Mouse (Mus musculus) neural tube, embryonic 15.5 days (tissue): ENCODE measurements at regions not wholly inside any gene's neighbourhood (a gene's known extent, or its start where the extent isn't known, plus 50 kb on each side); places are given as distances from the start of the nearest gene placed in this dataset.
A peak's percentile ranks its signal among the peaks of the same experiment; 100 is the strongest.

Source experiments
- ATAC-seq: fragments of 200-750 bp; cut with Nextera tagmentation; 2 replicates; pipeline ENCODE4 v1.8.0; 2017; ENCODE audit warnings: mild to moderate bottlenecking, moderate TSS enrichment, moderate library complexity; ENCODE audit not compliant: low FRiP score
- H3K27ac ChIP-seq: fragments of 300-500 bp; sonication (generic); replicated peaks from 2 replicates; pipeline ENCODE4 v1.5.1; 2015; ENCODE audit warnings: mild to moderate bottlenecking, inconsistent platforms
- H3K27me3 ChIP-seq: fragments of 300-500 bp; sonication (generic); replicated peaks from 2 replicates; pipeline ENCODE4 v1.6.1; 2015; ENCODE audit warnings: inconsistent platforms
- H3K36me3 ChIP-seq: fragments of 300-500 bp; sonication (generic); 2 replicates; pipeline ENCODE4 v1.6.1; 2015; ENCODE audit warnings: inconsistent platforms
- H3K4me1 ChIP-seq: fragments of 300-500 bp; sonication (generic); 2 replicates; pipeline ENCODE4 v1.6.1; 2015; ENCODE audit warnings: inconsistent platforms
- H3K4me2 ChIP-seq: fragments of 300-500 bp; sonication (generic); 2 replicates; pipeline ENCODE4 v1.6.1; 2015; ENCODE audit warnings: inconsistent platforms, mild to moderate bottlenecking, moderate library complexity
- H3K4me3 ChIP-seq: fragments of 300-500 bp; sonication (generic); replicated peaks from 2 replicates; pipeline ENCODE4 v1.5.1; 2015; ENCODE audit warnings: mild to moderate bottlenecking, inconsistent platforms
- H3K9ac ChIP-seq: fragments of 300-500 bp; sonication (generic); replicated peaks from 2 replicates; pipeline ENCODE4 v1.6.1; 2015; ENCODE audit warnings: mild to moderate bottlenecking, inconsistent platforms
- H3K9me3 ChIP-seq: fragments of 300-500 bp; sonication (generic); replicated peaks from 2 replicates; pipeline ENCODE4 v1.6.1; 2016; ENCODE audit warnings: inconsistent platforms
- WGBS: fragments of 180-500 bp; shearing (Covaris S2); methylation state at CpG from one replicate; pipeline ENCODE4 v1.1.7; 2015; ENCODE audit warnings: mixed read lengths; 5-methylcytosine and 5-hydroxymethylcytosine counted together

DNA sequence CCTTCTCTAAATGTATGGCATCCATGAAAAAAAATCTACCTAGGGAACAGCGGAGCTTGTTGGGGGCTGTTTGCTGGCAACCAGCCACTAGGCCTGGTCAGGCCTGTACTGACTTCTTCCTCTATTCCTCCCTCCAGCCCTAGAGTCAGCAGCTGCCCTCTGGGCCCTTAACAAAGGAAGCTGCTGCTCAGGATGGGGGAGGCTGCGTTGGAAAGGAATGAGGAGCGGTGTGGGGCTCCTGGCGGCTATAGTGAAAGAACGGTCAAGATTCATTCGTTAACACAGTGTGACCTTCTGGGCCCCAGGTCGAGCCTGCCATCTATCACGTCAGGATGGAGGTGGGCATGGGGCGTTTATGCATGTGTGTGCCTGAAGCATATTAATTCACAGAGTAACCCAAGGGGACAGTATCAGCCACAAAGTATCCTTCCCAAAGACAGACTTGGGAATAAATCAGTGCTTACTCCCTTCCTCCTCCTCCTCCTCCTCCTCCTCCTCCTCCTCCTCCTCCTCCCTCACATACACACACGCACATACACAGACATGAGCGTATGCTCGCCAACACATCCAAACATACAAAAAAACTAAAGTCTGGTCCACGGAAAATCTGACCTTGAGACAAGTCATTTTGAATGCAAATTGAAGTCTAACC, 202.6 kb downstream of the Sox11 start:
- peak; percentile 61 for ATAC-seq
- Histone ChIP-seq H3K9ac (no peak overlapping the region), H3K4me3 (no peak overlapping the region), H3K4me2 (no peak overlapping the region), H3K4me1 (peaks cover 39% of the 10 kb centered on the region), H3K27me3 (no peaks in the 10 kb centered on the region), H3K27ac (peak overlapping the region; percentile 75), H3K9me3 (no peaks in the 10 kb centered on the region), H3K36me3 (no peaks in the 10 kb centered on the region)
- WGBS = 15% methylated on average over 12 of the region's 13 CpGs

DNA sequence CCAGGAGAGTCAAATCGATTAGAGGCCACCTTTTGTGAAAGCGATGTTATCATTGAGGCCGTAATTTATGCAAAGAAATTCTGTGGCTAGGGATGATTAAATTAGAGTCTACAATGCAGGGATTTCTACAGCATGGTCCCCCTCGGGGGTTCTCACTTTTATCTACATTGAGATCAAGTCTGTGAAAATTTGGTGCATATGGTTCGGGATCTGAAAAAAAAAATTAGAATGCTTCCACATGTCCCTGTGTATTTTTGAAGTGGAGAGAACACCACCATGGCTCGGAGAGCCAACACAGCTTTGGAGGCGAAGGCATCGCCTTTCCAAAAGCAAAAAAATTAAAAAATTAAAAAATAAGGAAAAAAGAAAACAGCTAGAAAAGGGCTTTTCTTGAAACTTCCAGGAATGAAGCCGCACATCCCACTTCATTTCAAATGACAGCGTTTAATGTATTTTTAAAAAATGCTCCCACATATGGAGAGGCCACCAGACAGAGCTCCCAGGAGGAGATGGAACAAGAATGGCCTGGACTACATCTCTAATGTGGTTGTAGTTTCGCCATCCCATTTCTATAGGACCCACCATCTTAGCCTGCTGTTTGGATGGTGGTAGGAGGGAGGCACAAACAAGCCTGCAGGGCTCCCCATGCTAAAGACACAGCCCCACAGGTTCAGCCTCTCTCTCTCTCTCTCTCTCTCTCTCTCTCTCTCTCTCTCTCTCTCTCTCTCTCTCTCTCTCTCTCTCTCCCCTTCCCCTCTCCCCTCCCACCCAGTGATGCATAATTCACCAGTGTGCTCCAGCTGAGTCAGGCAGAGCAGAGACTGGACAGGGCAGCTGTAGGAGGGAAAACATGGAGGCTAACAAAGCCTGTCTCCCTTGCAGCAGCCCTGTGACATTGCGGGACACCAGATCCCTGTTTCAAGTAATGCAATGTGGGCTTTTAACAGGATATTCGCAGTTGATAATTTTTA, 203.4 kb downstream of the Sox11 start:
- H3K27ac ChIP-seq = peak overlapping the region; percentile 75
- H3K9me3 ChIP-seq = no peaks in the 10 kb centered on the region
- H3K4me3 ChIP-seq = no peak overlapping the region
- no peaks in the 10 kb centered on the region for H3K36me3 ChIP-seq
- no peak overlapping the region for H3K9ac ChIP-seq
- no peak overlapping the region for H3K4me2 ChIP-seq
- peaks cover 39% of the 10 kb centered on the region for H3K4me1 ChIP-seq
- H3K27me3 ChIP-seq = no peaks in the 10 kb centered on the region
- 46% methylated on average over 13 of the region's 13 CpGs for WGBS
- peak; percentile 48; the same call in 1 of the 2 replicates for ATAC-seq

DNA sequence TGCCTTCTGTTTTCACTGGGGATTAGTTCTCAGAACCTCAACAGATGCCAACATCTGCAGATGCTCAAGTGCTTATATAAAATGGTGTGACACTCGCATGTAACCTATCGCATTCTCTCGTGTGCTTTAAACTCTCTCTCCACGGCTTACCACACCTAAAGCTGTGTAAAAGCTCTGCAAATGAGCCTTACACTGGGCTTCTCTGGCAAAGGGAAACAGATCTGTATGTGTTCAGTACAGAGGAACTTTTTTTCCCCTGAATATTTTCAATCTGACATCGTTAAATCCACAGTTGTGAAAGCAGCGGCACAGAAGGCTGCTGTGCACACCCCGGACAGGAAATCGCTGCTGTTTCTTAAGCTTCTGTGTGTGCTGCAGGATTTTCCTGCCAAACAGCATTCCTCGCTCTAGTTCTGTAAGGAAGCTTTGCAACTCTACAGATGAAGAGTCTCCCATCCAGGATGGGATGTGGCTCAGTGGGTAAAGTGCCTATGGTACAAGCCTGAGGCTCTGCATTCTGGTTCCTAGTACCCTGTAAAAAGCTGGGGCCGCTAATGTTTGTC, 206.3 kb downstream of the Sox11 start:
- Histone ChIP-seq H3K4me2 (no peak overlapping the region), H3K4me1 (peaks cover 26% of the 10 kb centered on the region), H3K4me3 (no peak overlapping the region), H3K36me3 (no peaks in the 10 kb centered on the region), H3K27ac (peak overlapping the region; percentile 33; the same call in 1 of the 2 replicates), H3K9ac (no peak overlapping the region), H3K9me3 (no peaks in the 10 kb centered on the region), H3K27me3 (no peaks in the 10 kb centered on the region)
- 49% methylated on average over 10 of the region's 10 CpGs for WGBS
- ATAC-seq = no peak

DNA sequence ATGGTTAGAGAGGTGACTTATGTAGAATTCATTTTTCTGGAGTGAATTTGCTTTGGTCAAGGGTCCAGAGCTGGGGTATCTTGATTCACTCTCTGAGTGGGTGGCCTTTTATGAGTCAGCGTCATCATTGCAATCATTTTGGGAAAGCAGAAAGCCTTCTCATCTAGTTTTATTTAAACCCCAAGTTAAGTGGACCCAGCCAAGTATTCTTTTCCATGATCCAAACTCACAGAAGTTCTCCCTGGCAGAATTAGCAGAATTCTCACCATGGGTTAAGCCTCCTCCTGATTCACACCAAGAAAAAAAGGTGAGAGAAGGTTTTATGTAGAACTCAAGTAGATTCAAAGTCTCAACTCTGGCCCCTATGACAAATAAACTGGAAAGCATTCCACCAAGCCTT, 211.8 kb downstream of the Sox11 start:
- H3K4me3 ChIP-seq = no peak overlapping the region
- no peak overlapping the region for H3K27ac ChIP-seq
- H3K9ac ChIP-seq = no peak overlapping the region
- no peaks in the 10 kb centered on the region for H3K27me3 ChIP-seq
- H3K36me3 ChIP-seq = no peaks in the 10 kb centered on the region
- H3K4me1 ChIP-seq = 0 out of 2 replicates have a peak, but pooled peaks cover 7% of the 10 kb centered on the region
- ATAC-seq = no peak
- WGBS = 94% methylated on average over 1 of the region's 1 CpGs
- no peak overlapping the region for H3K4me2 ChIP-seq
- no peaks in the 10 kb centered on the region for H3K9me3 ChIP-seq

DNA sequence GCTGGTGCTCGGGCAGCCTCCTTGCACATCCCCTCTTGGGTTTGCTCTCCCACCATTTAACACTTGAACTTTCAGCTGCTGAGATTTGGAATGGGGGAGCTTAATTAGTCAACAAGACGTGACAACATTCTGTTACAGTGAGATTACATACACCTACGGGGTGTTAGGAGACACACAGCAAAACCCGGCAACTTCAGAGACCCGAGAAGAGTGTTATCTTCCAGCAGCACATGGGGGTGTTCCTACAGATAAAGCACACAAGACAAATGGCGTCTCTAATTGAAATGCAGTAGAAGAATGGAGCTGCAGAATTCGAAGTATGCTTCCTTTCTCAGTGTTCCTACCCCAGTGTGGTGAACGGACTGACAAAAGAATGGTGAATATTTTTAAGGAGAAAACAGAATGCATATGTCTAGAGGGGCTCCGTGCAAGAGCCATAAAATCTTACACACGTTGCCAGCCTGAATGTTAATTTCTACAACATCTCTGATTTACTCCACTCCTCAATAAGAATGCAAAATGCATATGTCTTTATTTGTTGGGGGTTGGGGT, 215.2 kb downstream of the Sox11 start:
- 38% methylated on average over 10 of the region's 10 CpGs for WGBS
- peak overlapping the region; percentile 41; the same call in 1 of the 2 replicates for H3K27ac ChIP-seq
- no peak overlapping the region for H3K9ac ChIP-seq
- no peak for ATAC-seq
- H3K4me2 ChIP-seq = no peak overlapping the region
- H3K36me3 ChIP-seq = no peaks in the 10 kb centered on the region
- no peaks in the 10 kb centered on the region for H3K27me3 ChIP-seq
- H3K4me1 ChIP-seq = 0 out of 2 replicates have a peak, but pooled peaks cover 7% of the 10 kb centered on the region
- H3K9me3 ChIP-seq = no peaks in the 10 kb centered on the region
- no peak overlapping the region for H3K4me3 ChIP-seq

DNA sequence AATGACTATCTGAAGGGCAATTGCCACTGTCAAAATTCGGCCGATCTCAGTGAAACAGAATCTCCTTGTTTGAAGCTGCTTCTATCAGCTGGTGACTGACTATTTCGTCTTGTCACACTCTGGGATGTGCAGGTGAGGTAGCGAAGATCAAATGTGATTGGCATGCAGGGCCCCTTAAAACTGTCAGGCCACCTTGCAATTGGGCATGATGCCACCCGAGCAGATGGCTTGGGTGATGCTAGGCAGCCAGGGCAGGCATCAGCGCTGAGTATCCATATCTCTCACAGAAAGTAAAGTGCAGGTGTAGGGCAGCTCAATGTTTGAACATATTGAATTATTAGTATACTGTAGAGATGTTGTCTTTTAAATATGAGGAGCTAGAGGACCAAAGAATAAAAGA, 223.8 kb downstream of the Sox11 start:
- Histone ChIP-seq H3K4me2 (no peak overlapping the region), H3K4me3 (no peak overlapping the region), H3K4me1 (no peaks in the 10 kb centered on the region), H3K36me3 (no peaks in the 10 kb centered on the region), H3K27me3 (no peaks in the 10 kb centered on the region), H3K9me3 (no peaks in the 10 kb centered on the region), H3K27ac (no peak overlapping the region), H3K9ac (no peak overlapping the region)
- ATAC-seq = no peak
- WGBS = 67% methylated on average over 6 of the region's 6 CpGs

DNA sequence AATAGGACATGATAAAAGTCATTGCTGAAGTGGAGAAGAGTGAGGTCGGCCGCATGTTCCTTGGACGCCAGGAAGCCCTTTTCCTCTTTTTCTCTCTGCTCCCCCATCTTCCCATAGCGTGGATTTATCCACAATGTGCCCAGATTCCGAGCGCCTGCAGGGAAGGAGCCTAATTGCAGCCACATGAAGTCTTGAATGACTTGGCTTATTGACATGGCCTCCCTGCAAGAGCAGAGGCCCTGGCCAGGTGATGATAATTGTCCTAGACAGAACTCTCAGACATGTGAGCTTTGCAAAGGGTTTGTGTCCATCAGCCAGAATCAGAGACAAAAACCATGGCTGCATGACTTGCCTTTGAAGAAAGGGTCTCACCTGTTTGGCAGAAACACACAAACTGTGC, 227.0 kb downstream of the Sox11 start:
- Histone ChIP-seq H3K9ac (no peak overlapping the region), H3K9me3 (no peaks in the 10 kb centered on the region), H3K4me2 (no peak overlapping the region), H3K4me3 (no peak overlapping the region), H3K27me3 (no peaks in the 10 kb centered on the region), H3K4me1 (no peaks in the 10 kb centered on the region), H3K27ac (no peak overlapping the region), H3K36me3 (no peaks in the 10 kb centered on the region)
- no peak for ATAC-seq
- 61% methylated on average over 6 of the region's 6 CpGs for WGBS

DNA sequence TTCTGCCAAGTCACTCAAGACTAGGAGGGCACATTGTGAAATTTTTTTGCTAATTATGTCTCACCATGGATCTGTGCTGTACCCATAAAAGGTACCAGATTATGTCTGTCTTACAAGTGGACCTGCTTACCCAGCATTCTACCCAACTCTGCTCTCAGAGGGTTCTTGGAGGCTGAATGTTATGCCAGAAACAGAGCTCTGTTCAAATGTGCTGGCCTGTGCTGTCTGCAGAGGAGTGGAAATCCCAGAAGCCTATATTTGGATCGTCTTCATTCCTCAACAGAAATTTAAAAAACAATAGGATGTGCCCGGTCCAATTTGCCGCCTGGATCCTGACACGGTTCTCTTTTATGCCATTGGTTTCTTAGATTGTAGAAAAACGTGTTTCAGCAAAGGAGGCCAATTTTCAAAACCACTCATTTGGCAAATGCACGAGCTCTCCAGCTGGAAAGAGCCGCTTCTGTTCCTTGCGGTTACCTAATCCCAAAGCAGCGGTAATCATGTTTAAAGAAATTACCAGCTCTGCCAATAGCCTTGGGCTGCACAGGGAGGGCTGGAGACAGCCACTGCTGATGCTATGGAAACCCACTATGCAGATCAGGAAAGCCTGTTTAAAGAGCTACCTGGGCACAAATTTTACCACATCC, 237.3 kb downstream of the Sox11 start:
- Histone ChIP-seq H3K4me2 (no peak overlapping the region; the same call in 1 of the 2 replicates), H3K36me3 (no peaks in the 10 kb centered on the region)

DNA sequence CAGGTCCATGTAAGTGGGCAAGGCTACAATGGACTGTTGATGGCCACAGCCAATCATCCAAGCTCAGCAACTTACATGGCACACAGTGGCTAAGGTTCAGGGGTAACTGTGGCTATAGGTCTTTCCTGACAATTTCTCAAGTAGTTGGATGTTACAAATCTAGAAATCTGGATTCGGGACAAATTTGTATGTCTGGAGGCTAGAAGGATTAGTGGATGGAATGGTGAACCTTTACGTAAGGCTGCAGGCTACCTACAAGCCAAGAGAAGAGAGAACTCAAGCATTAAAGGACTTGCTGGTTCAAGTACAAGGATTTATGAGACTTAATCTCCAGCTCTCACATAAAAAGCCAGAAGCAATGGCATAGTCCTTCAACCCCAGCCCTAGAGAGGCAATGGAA, 239.4 kb downstream of the Sox11 start:
- WGBS = 88% methylated on average over 2 of the region's 2 CpGs

More for the DNA sequence above, 237.3 kb downstream of the Sox11 start:
- peaks cover 7% of the 10 kb centered on the region; the same call in 1 of the 2 replicates for H3K4me1 ChIP-seq
- no peak overlapping the region for H3K4me3 ChIP-seq
- 43% methylated on average over 9 of the region's 9 CpGs for WGBS
- peak overlapping the region; percentile 54 for H3K27ac ChIP-seq
- no peaks in the 10 kb centered on the region for H3K9me3 ChIP-seq
- no peaks in the 10 kb centered on the region for H3K27me3 ChIP-seq
- H3K9ac ChIP-seq = no peak overlapping the region
- ATAC-seq = peak; percentile 77; the same call in 1 of the 2 replicates

DNA sequence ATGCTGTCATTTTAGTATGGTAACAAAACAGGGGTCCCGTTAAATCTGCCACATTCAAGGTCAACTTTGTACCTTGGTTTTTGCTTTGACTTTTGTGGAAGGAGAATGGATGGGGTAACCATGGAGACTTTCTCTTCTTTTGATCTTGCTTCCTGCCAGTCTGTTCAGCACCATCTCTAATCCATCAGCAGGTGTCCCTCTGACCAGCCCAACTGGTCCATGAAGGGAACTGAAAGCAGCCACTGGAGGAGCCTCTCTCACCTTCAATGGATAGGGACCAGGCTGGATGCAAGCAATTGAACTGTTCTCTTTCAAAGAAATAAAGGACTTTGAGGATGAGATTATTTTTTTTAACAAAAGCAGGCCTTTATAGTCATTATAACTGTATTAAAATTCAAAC, 253.2 kb downstream of the Sox11 start:
- Histone ChIP-seq H3K9me3 (peaks cover 3% of the 10 kb centered on the region; the same call in 1 of the 2 replicates), H3K9ac (no peak overlapping the region), H3K4me2 (no peak overlapping the region), H3K27me3 (no peaks in the 10 kb centered on the region), H3K4me3 (no peak overlapping the region), H3K4me1 (0 out of 2 replicates have a peak, but pooled peaks cover 4% of the 10 kb centered on the region), H3K36me3 (no peaks in the 10 kb centered on the region), H3K27ac (no peak overlapping the region)
- WGBS = 49% methylated on average over 1 of the region's 1 CpGs
- ATAC-seq = no peak

More for the DNA sequence above, 239.4 kb downstream of the Sox11 start:
- Histone ChIP-seq H3K27me3 (no peaks in the 10 kb centered on the region), H3K36me3 (no peaks in the 10 kb centered on the region), H3K9me3 (no peaks in the 10 kb centered on the region), H3K4me2 (no peak overlapping the region), H3K4me3 (no peak overlapping the region), H3K27ac (no peak overlapping the region), H3K4me1 (peaks cover 7% of the 10 kb centered on the region; the same call in 1 of the 2 replicates), H3K9ac (no peak overlapping the region)
- ATAC-seq = no peak

DNA sequence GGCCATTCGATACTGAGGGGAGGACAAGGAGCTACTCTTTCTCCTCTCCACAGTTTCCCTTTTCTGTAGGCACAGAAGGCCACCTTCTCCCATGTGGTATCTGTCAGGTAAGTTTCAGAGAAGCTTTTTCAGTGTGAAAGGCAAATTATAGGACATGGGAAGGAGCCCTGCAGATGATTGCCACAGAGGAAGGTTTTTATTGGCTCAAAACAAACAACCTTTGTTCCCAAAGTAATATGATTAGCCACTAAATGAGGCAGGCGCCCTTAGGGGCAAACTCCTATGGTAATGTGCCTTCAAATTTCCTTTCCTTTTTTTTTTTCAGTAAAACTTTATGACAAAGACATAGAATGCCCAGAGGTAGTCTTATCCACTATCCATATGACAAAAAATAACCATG, 256.5 kb downstream of the Sox11 start:
- 70% methylated on average over 2 of the region's 2 CpGs for WGBS
- no peaks in the 10 kb centered on the region for H3K36me3 ChIP-seq
- H3K9me3 ChIP-seq = no peaks in the 10 kb centered on the region
- no peak overlapping the region for H3K9ac ChIP-seq
- peaks cover 29% of the 10 kb centered on the region for H3K4me1 ChIP-seq
- H3K27ac ChIP-seq = no peak overlapping the region
- H3K4me2 ChIP-seq = no peak overlapping the region
- no peak overlapping the region for H3K4me3 ChIP-seq
- ATAC-seq = no peak
- H3K27me3 ChIP-seq = no peaks in the 10 kb centered on the region
